Comparison of ENCODE assay signal across 28 mouse cellular contexts in the genomic region with DNA sequence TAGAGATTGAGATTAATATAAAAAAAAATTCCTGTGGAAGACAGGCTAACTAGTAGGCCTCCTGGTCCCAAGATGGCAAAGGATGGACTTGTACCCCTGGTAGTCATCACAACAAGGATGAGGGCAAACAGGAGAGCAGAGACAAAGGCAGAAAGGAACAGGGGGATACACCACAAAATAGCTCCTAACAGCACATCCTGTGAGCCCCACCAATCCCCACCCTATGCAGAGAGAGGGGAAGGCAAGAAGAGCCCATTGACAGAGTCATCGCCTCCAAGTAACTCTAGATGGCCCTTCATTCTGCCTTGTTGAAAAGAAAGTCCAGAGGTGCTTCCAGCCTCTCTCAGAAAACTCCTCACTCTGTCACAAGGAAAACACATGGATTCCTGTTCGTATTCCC.
"Had no signal": no experiment of that assay in that cellular context is flagged by ENCODE, and none has a peak within 500 bp of the region (broad histone marks: within the 10 kb centered on the region; RNA-seq: fewer than 3 reads in every experiment).

No protein-coding gene starts in this region.

- H3K27me3 ChIP-seq: embryonic facial prominence, embryonic 12.5 days; embryonic facial prominence, embryonic 13.5 days; embryonic facial prominence, embryonic 15.5 days; forebrain, embryonic 12.5 days; forebrain, embryonic 13.5 days; forebrain, embryonic 15.5 days had no signal

- H3K9ac ChIP-seq: embryonic facial prominence, embryonic 12.5 days; embryonic facial prominence, embryonic 13.5 days; embryonic facial prominence, embryonic 15.5 days; forebrain, embryonic 12.5 days; forebrain, embryonic 13.5 days; forebrain, embryonic 15.5 days; forebrain, postnatal 0 days had no signal

- H3K36me3 ChIP-seq: embryonic facial prominence, embryonic 10.5 days; embryonic facial prominence, embryonic 12.5 days; embryonic facial prominence, embryonic 13.5 days; embryonic facial prominence, embryonic 15.5 days; forebrain, embryonic 10.5 days; forebrain, embryonic 12.5 days; forebrain, embryonic 15.5 days had no signal

- ATAC-seq: forebrain, embryonic 13.5 days; forebrain, embryonic 14.5 days; forebrain, embryonic 15.5 days; forebrain, embryonic 16.5 days; forebrain, postnatal 0 days had no signal

- H3K9me3 ChIP-seq: embryonic facial prominence, embryonic 10.5 days; embryonic facial prominence, embryonic 12.5 days; embryonic facial prominence, embryonic 13.5 days; embryonic facial prominence, embryonic 15.5 days; forebrain, embryonic 10.5 days; forebrain, embryonic 12.5 days; forebrain, embryonic 13.5 days; forebrain, embryonic 15.5 days had no signal

- H3K4me2 ChIP-seq: embryonic facial prominence, embryonic 12.5 days; embryonic facial prominence, embryonic 13.5 days; embryonic facial prominence, embryonic 15.5 days; forebrain, embryonic 12.5 days; forebrain, embryonic 13.5 days; forebrain, embryonic 15.5 days had no signal

- H3K4me3 ChIP-seq: embryonic facial prominence, embryonic 10.5 days; embryonic facial prominence, embryonic 12.5 days; embryonic facial prominence, embryonic 13.5 days; embryonic facial prominence, embryonic 15.5 days; erythroblast, embryonic 14.5 days; forebrain, embryonic 10.5 days; forebrain, embryonic 12.5 days; forebrain, embryonic 13.5 days; forebrain, embryonic 15.5 days; gastrocnemius, adult 2 months; heart, adult 2 months had no signal

- H3K4me1 ChIP-seq: embryonic facial prominence, embryonic 10.5 days; embryonic facial prominence, embryonic 12.5 days; embryonic facial prominence, embryonic 13.5 days; embryonic facial prominence, embryonic 15.5 days; forebrain, embryonic 10.5 days; forebrain, embryonic 12.5 days; forebrain, embryonic 13.5 days; forebrain, embryonic 15.5 days had no signal

- DNase-seq: cerebellum, adult 2 months; cerebellum, adult 8-10 months; cerebellum, adult 9-10 months; cerebellum, adult 9-11 months; cerebellum, postnatal 10 days; cerebellum, postnatal 14 days; cerebellum, postnatal 25 days; cerebellum, postnatal 36 days; embryo, embryonic 11 days; forebrain, postnatal 0 days; gastrocnemius, adult 2 months; gastrocnemius, postnatal 10 days; gastrocnemius, postnatal 14 days; gastrocnemius, postnatal 25 days; gastrocnemius, postnatal 36 days; heart, adult 18-20 months; heart, adult 2 months had no signal

- H3K27ac ChIP-seq: embryonic facial prominence, embryonic 10.5 days; embryonic facial prominence, embryonic 12.5 days; embryonic facial prominence, embryonic 13.5 days; embryonic facial prominence, embryonic 15.5 days; forebrain, embryonic 10.5 days; forebrain, embryonic 12.5 days; forebrain, embryonic 13.5 days; forebrain, embryonic 15.5 days; gastrocnemius, adult 2 months; heart, adult 2 months had no signal
